Mouse (Mus musculus) cerebellum, adult 2 months (tissue): ENCODE data around the gene Rps8.

Experiments used
- CTCF ChIP-seq: fragments of 200-500 bp; IDR thresholded peaks from 2 replicates; pipeline ENCODE4 v1.5.1; 2011; ENCODE audit warnings: low read depth, mild to moderate bottlenecking, control low read depth, low read length, moderate library complexity, borderline replicate concordance; ENCODE audit not compliant: insufficient read depth
- POLR2A ChIP-seq: fragments of 200-500 bp; IDR thresholded peaks from 2 replicates; pipeline ENCODE4 v1.6.1; 2011; ENCODE audit warnings: low read length, control low read depth, borderline replicate concordance; ENCODE audit not compliant: insufficient read depth

- TF ChIP-seq POLR2A (no peak), CTCF (peak; percentile 71; the same call in 1 of the 2 replicates)
Measured at GRCm38 (mm10) chr4:117139217-117139612, 16.8 kb downstream of the Rps8 start.
